Mouse (Mus musculus): ENCODE measurements around the gene Ccdc137. TPM values are rescaled to one million over a fixed set of nuclear protein-coding genes. Genes with fewer than 3 reads are reported as not detected.
"Not testable (repeated sequence)": the region's sequence is repeated elsewhere in the genome, so short reads cannot be mapped to it uniquely, and the experiment has no call there.

The Ccdc137 gene
- 32.4 and 34.1 TPM in 2 replicates for polyA plus RNA-seq (2015; fragmentation: Nextera tagmentation; extraction: Ambion mirVana)

DNA sequence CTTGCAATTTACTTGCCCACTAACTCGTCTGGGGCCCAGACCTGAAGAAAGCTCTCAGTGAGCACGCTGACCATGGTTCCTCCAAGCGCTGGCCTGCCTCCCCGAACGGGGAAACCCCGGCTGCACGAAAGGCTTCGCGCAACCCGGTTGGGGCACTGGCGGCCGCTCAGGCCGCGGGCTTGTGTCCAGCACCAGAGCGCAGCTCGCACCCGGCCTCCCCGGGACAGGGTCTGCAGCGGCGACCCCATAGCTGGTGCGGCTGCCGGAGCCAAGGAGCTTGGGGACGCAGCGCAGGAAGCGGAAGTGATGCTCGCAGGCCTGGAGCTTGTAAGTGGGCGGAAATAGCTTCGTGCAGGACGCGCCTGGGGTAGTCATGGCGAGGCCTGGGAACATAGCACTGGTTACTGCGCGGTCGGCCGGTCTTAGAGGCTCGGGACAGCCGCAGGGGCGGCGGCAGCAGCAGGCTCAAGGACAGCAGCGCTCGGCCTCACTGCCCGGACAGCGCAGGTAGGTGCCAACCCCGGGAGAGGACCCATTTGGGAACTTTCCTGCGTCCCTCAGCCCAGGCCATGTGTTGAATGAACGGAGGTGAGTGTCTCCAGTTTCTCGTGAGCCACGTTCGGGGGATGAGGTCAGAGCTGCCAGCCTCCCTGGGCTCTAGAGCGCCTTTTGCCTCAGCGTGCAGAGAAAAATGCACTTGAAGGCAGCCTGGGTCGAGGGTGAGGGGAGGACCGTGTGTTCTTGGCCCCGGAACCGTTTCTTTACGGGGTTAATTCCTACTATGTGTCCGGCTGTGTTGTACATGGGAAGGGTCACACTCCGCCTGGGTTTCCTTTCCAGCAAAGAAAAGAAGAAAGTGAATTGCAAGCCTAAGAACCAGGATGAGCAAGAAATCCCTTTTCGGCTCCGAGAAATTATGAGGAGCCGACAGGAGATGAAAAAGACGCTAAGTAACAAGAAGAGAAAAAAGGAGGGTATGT is at the start of gene Ccdc137, which contains the start of gene Oxld1:
TSS of gene Ccdc137 (plus strand) at position 344 of the 980 bp plus-strand sequence.
TSS of gene Oxld1 (minus strand) at position 297 of the 980 bp plus-strand sequence.
- Histone ChIP-seq H3K36me3 (peaks cover 34% of the 10 kb centered on the region), H3K4me3 (peak within 1 kb of the TSS; percentile 76), H3K4me2 (peak within 1 kb of the TSS; percentile 76), H3K27me3 (no peaks in the 10 kb centered on the region), H3K4me1 (peaks cover 20% of the 10 kb centered on the region), H3K9me3 (no peaks in the 10 kb centered on the region), H3K9ac (peak within 1 kb of the TSS; percentile 95), H3K27ac (peak within 1 kb of the TSS; percentile 81)
- WGBS, result 4% methylated on average over 62 of the region's 62 CpGs
- ATAC-seq (ENCODE audit: insufficient number of reproducible peaks, low FRiP score, low TSS enrichment, low read depth), result peak; percentile 83; the same call in 1 of the 2 replicates

DNA sequence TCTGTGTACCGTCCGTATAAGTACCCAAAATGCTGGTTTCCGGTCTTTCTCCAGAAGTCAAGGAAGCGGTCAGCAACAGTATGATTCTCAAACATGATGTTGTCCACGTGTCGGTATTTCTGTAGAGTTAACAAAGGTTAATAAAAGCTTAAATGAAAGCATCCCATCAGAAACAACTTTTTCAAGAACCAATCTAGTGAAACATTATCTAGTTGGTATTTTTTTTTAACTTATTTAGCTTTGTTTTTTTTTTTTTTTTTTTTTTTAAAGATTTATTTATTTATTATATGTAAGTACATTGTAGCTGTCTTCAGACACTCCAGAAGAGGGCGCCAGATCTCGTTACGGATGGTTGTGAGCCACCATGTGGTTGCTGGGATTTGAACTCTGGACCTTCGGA is 44.3 kb upstream of the Ccdc137 start:
- H3K4me3 ChIP-seq; H3K9me3 ChIP-seq; H3K4me1 ChIP-seq; H3K4me2 ChIP-seq; H3K27me3 ChIP-seq; H3K9ac ChIP-seq; ATAC-seq (ENCODE audit: insufficient number of reproducible peaks, low FRiP score, low TSS enrichment, low read depth); H3K27ac ChIP-seq: not testable (repeated sequence)
- peaks cover 92% of the 10 kb centered on the region for H3K36me3 ChIP-seq
- 95% methylated on average over 9 of the region's 10 CpGs for WGBS

DNA sequence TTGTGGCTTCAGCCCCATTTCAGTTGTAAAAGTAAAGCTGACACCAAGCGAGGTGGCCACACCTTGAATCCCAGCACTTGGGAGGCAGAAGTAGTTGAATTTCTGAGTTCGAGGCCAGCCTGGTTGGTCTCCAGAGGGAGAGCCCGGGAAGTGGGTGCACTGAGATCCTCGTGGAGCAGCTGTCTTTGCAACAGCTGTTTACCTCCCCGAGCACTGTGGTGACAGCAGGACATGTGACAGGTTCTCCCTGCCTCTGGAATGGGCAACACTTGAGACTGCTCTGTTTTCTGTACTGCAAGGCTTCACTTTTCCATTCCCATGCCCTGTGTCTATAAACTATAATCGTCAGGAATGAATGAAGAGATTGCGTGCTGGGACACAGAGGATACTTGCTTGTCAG is 40.1 kb upstream of the Ccdc137 start:
- WGBS, result 87% methylated on average over 7 of the region's 7 CpGs
- Histone ChIP-seq H3K9ac (no peak overlapping the region), H3K4me1 (peaks cover 5% of the 10 kb centered on the region; the same call in 1 of the 2 replicates), H3K27ac (no peak overlapping the region), H3K4me3 (no peak overlapping the region), H3K36me3 (peaks cover 79% of the 10 kb centered on the region), H3K4me2 (no peak overlapping the region), H3K27me3 (no peaks in the 10 kb centered on the region), H3K9me3 (no peaks in the 10 kb centered on the region)
- no peak for ATAC-seq (ENCODE audit: insufficient number of reproducible peaks, low FRiP score, low TSS enrichment, low read depth)

DNA sequence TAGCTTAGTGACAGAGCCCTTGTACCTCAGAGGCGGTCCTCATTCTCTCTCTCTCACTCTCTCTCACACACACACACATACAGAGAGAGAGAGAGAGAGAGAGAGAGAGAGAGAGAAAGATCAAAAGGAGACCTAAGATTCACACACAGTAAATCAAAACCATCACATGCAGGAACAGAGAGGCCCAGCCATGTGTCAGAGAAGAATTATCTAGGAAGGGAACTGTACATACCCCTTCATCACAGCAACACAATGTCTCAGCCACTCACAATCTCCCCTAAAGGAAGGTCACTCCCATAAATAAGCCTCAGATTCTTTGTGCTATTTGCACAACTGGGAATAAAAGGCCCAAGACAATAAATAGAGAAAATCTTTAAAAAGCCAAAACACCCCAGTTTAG is 39.3 kb upstream of the Ccdc137 start:
- 70% methylated on average over 1 of the region's 1 CpGs for WGBS
- H3K36me3 ChIP-seq, result peaks cover 72% of the 10 kb centered on the region
- no peak overlapping the region for H3K4me2 ChIP-seq
- ATAC-seq (ENCODE audit: insufficient number of reproducible peaks, low FRiP score, low TSS enrichment, low read depth), result no peak
- no peaks in the 10 kb centered on the region for H3K27me3 ChIP-seq
- H3K4me1 ChIP-seq, result peaks cover 11% of the 10 kb centered on the region; the same call in 1 of the 2 replicates
- no peaks in the 10 kb centered on the region for H3K9me3 ChIP-seq
- no peak overlapping the region for H3K27ac ChIP-seq
- no peak overlapping the region for H3K4me3 ChIP-seq
- H3K9ac ChIP-seq, result no peak overlapping the region

DNA sequence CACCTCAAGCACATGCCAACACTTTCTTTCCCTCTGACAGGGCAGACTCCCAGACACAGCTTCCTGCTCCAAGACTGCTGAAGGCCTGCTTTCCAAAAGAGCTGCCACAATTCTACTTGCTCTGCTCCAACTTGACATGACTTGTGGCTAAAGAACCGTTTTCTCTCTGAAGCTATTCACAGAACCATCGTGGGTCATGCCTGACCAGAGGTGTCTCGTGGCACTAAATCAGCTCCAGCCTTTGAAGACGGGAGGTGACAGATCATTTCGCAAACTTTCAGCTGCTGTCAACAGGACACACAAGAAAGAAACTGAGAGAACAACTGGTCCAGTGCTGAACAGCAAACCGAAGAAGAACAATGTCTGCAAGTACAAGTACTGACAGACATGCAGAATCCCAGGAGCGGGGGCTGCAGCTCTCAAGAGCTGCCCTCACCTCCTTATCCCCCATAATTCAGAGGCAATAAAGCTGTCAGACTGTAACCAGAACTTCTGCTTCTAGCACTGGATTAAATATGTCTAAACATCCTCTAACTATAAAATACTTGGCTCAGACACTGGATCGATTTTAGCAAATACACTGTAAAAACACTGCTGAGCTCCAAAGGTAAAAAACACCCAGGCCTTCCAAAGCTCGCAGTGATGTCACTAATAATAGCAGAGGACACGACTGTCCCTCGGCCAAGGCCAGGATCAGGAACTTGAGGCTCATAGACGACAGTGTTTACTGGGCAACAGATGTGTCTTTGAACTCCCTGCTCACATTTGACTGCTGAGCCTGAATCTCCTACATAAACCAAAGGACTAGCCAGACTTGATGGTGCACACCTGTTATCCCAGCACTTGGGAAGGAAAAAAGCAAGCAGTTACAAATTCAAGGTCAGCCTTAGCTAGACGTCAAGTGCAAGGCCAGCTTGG is 35.0 kb upstream of the Ccdc137 start:
- Histone ChIP-seq H3K4me1 (peaks cover 11% of the 10 kb centered on the region; the same call in 1 of the 2 replicates), H3K27ac (peak overlapping the region; percentile 47), H3K27me3 (no peaks in the 10 kb centered on the region), H3K9me3 (no peaks in the 10 kb centered on the region), H3K4me2 (no peak overlapping the region), H3K9ac (no peak overlapping the region), H3K4me3 (no peak overlapping the region), H3K36me3 (peaks cover 66% of the 10 kb centered on the region)
- no peak for ATAC-seq (ENCODE audit: insufficient number of reproducible peaks, low FRiP score, low TSS enrichment, low read depth)
- 50% methylated on average over 13 of the region's 13 CpGs for WGBS

DNA sequence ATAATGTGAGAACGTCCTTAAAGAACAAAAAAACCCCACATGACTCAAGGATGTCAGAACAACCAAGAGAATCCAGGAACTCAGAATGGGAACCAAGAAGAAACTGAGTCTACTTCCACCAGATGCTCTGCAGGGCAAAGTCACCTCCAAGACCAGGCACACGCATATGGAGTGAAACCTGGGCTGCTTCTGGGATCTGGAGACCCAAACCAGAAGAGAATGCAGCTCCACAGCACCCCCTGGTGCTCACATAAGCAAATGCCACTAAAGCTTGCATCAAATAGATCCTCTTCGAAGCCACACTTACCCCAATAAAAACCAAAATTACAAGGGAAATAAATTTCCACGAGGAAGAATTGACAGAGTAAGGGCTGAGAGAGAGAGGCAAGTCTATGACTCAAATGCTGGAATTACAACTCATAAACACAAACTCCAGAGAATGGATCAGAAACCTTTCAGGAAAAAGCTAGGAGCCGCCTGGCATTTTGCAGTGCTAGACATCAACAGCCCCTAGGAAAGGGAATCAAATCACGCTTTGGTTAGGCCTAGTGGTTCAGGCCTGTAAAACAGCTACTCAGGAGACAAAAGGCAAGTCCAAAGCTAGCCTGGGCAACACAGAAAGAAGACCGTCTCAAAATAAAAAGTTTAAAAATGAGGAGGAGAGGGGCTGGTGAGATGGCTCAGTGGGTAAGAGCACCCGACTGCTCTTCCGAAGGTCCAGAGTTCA is 34.2 kb upstream of the Ccdc137 start:
- 57% methylated on average over 9 of the region's 9 CpGs for WGBS
- H3K4me3 ChIP-seq, result no peak overlapping the region
- H3K27ac ChIP-seq, result peak overlapping the region; percentile 8; the same call in 1 of the 2 replicates
- no peak overlapping the region for H3K4me2 ChIP-seq
- no peak overlapping the region for H3K9ac ChIP-seq
- H3K9me3 ChIP-seq, result no peaks in the 10 kb centered on the region
- no peak for ATAC-seq (ENCODE audit: insufficient number of reproducible peaks, low FRiP score, low TSS enrichment, low read depth)
- peaks cover 66% of the 10 kb centered on the region for H3K36me3 ChIP-seq
- H3K4me1 ChIP-seq, result peaks cover 11% of the 10 kb centered on the region; the same call in 1 of the 2 replicates
- H3K27me3 ChIP-seq, result no peaks in the 10 kb centered on the region

DNA sequence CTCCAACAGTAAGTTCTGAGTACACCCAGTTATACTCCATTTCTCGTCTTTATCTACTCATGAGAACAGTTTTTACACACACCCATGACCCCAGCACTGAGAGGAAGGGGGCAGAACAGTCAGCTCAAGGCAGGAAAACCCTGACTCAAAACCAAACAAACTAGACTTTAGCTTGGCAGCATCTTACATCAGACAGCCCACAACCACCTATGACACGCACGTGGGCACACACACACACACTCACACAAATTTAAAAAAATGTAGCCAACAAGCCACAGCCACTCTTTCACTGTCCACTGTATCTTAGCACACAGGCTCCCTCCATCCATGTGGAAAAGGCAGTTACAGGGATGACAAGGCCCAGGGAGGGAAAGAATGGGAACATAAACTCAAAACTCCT is 31.2 kb upstream of the Ccdc137 start:
- H3K9me3 ChIP-seq, result no peaks in the 10 kb centered on the region
- WGBS, result 90% methylated on average over 3 of the region's 3 CpGs
- ATAC-seq (ENCODE audit: insufficient number of reproducible peaks, low FRiP score, low TSS enrichment, low read depth), result no peak
- H3K4me3 ChIP-seq, result no peak overlapping the region
- no peaks in the 10 kb centered on the region for H3K27me3 ChIP-seq
- no peak overlapping the region for H3K9ac ChIP-seq
- H3K27ac ChIP-seq, result no peak overlapping the region
- peaks cover 58% of the 10 kb centered on the region for H3K36me3 ChIP-seq
- peaks cover 11% of the 10 kb centered on the region; the same call in 1 of the 2 replicates for H3K4me1 ChIP-seq
- H3K4me2 ChIP-seq, result no peak overlapping the region

DNA sequence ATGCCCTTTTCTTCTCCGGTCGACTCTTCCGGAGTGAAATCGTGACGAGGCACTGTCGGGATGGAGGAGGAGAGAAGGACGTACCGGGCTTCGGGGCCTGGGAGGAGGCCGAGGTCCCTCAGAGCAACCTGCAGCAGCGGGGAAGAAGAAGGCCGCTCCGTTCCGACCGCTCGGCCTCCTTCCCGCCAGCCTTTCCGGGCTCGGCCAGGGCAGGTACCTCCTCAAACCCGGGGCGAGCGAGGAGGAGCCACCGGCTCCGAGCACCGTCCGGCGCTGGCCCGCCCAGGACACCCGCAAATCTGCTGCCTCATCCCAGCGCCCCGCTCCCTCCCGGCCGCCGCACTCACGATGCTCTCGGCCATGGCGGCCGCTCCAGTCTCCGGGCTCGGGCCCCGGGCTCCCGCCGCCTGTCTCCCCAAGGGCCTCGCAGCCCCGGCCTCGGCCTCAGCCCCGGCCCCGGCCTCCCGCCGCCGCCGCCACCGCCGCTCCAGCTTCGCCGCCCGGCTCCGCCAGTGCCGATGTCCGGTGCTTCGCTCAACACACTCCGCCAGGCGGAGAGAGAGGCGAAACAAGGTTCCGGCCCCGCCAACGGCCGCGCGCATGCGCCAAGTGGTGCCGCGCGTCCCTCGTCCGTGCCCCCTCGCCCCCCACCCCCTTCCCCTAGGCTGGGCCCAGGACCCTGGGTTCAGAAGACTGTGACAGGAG is 20.6 kb upstream of the Ccdc137 start, which contains the start of gene Nploc4:
TSS of gene Nploc4 (minus strand) at position 557 of the 705 bp plus-strand sequence.
- H3K4me1 ChIP-seq, result peaks cover 12% of the 10 kb centered on the region
- peak; percentile 89 for ATAC-seq (ENCODE audit: insufficient number of reproducible peaks, low FRiP score, low TSS enrichment, low read depth)
- peaks cover 24% of the 10 kb centered on the region for H3K36me3 ChIP-seq
- under 1% methylated on average over 72 of the region's 77 CpGs for WGBS
- peak within 1 kb of the TSS; percentile 99 for H3K4me3 ChIP-seq
- peak within 1 kb of the TSS; percentile 82 for H3K27ac ChIP-seq
- H3K9me3 ChIP-seq, result no peaks in the 10 kb centered on the region
- H3K27me3 ChIP-seq, result no peaks in the 10 kb centered on the region
- H3K4me2 ChIP-seq, result peak within 1 kb of the TSS; percentile 64
- peak within 1 kb of the TSS; percentile 97 for H3K9ac ChIP-seq

DNA sequence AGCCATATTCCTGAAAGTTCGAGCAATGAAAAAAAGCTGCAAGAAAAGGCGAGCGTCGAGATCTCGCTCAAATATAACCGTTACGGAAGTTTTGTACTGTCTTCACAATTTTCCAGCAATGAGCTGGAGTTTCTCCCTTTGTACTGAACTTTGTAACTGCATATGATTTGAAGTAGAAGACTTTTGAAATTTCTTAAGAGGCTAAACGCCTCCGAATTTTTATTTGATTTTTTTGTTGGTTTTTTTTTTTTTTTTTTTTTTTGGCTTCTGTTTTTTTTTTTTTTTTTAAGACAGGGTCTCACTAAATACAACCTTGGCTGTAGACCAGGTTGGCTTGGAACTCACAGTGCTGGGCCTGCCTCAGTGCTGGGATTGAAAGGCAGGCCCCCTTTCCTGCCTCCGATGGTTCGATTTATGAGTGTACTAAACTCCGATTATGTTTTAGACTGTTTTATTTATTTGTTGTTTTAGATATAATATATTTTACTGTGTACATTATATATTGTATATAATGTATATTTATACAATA is 20.0 kb upstream of the Ccdc137 start:
- no peak for ATAC-seq (ENCODE audit: insufficient number of reproducible peaks, low FRiP score, low TSS enrichment, low read depth)
- 20% methylated on average over 12 of the region's 12 CpGs for WGBS
- peak overlapping the region; percentile 97 for H3K9ac ChIP-seq

DNA sequence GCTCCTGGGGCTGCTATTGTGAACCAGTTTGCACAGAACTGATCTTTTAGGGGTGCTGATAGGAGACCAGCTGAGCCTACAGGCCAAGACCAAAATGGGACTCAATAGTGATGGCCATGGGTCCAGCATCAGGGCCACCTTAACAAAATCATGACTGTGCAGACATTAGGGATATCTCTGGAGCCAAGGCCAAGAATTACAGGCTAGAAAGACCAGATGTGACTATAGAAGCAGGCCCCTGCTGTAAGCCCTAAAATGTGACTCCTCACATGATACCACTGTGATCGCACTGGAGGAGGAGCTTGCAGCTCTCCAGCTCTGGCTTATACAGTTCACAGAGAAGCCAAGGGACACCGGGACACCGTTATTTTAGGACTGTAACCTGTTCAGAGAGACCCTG is 15.6 kb upstream of the Ccdc137 start, which contains the start of gene Tspan10:
TSS of gene Tspan10 (plus strand) at position 301 of the 400 bp plus-strand sequence.
- no peak within 1 kb of the TSS for H3K4me3 ChIP-seq
- H3K36me3 ChIP-seq, result no peaks in the 10 kb centered on the region
- H3K4me1 ChIP-seq, result no peaks in the 10 kb centered on the region
- no peak within 1 kb of the TSS for H3K27ac ChIP-seq
- no peaks in the 10 kb centered on the region for H3K27me3 ChIP-seq
- WGBS, result 84% methylated on average over 3 of the region's 3 CpGs
- no peak for ATAC-seq (ENCODE audit: insufficient number of reproducible peaks, low FRiP score, low TSS enrichment, low read depth)
- no peak within 1 kb of the TSS for H3K9ac ChIP-seq
- no peaks in the 10 kb centered on the region for H3K9me3 ChIP-seq
- no peak within 1 kb of the TSS for H3K4me2 ChIP-seq

More for the DNA sequence above, 20.0 kb upstream of the Ccdc137 start:
- Histone ChIP-seq H3K4me1 (peaks cover 12% of the 10 kb centered on the region), H3K4me2 (peak overlapping the region; percentile 64), H3K27ac (peak overlapping the region; percentile 82), H3K4me3 (peak overlapping the region; percentile 99), H3K9me3 (no peaks in the 10 kb centered on the region), H3K36me3 (peaks cover 18% of the 10 kb centered on the region), H3K27me3 (no peaks in the 10 kb centered on the region)

Measured in limb, embryonic 15.5 days (tissue).